Mouse (Mus musculus) adrenal gland, adult 2 months (tissue): Measurements from ENCODE around the gene Crim1. TPM values are rescaled to one million over a fixed set of nuclear protein-coding genes. Genes with fewer than 3 reads are reported as not detected.

ENCODE experiments used
- DNase-seq: peaks from one replicate; pipeline ENCODE4 v3.0.0; 2021
- polyA plus RNA-seq: library from polyadenylated mRNA; depleted of rRNA; stranded (reverse); fragments of >200 nt; gene quantifications from 2 replicates; pipeline ENCODE4 v1.2.3, GENCODE M21; 2012
- total RNA-seq, 2 experiments: library from RNA; stranded (reverse); gene quantifications; 2 replicates each; pipeline ENCODE4 v1.2.3; 2021

Crim1 gene
- total and polyA plus RNA-seq, 3 experiments: 18.8 to 32.5 (median 30.8) TPM

DNA sequence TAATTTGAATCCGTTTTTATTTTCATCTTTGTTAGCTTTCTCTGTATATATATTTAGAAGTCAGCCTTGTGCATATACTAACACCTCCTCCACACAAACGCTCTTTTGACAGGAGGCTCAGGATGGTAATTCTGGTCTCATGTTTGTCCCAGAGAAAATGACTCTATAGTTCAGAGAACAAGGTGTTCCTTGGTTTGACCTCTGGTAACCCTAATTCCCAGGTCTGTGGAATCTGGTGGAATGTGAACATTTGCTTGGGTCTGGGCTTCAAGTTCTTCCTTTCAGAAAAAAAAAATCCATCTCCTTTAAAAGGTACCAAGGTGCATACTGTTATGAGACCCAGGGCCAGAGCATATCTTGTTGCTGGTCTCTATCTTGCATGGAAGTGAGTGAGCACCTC is 9.6 kb downstream of the Crim1 start:
- DNase-seq: no peak

DNA sequence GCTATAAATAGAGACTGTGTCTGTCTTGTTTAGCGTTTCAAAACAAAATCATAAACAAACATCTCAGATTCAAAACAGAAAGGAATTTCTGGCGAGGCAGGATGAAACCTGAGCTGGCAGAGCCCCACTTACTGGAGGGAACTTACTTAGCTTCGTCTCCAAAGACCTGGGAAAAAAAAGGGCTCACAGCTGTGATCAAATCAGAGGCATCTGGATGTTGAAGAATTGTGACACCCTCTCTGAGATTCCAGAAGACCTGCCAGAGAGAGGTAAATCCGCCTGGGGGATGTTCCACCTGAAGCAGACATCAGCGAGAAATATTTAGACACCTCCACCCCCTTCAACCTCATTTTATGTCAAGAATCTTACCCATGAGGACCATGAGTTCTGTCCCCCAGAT is 11.8 kb downstream of the Crim1 start:
- no peak for DNase-seq

DNA sequence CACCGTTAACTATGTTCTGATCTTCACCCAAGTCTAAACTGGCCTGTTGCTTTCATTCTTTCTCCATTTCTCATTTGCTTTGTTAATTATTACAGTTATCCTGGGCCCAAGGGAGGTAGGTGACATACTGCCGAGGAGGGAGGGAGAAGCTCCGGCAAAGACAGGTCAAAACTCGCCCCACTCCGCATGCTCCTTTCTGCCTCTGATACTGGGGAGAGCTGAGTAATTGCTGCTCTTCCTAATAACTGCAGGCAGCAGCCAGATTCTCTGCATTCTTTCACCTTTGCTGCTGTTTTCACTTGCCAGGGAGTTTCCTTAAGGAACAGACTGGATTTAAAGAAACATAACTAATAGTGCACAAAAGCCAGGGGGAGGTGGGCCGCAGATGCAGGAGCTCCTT is 13.1 kb downstream of the Crim1 start:
- no peak for DNase-seq

DNA sequence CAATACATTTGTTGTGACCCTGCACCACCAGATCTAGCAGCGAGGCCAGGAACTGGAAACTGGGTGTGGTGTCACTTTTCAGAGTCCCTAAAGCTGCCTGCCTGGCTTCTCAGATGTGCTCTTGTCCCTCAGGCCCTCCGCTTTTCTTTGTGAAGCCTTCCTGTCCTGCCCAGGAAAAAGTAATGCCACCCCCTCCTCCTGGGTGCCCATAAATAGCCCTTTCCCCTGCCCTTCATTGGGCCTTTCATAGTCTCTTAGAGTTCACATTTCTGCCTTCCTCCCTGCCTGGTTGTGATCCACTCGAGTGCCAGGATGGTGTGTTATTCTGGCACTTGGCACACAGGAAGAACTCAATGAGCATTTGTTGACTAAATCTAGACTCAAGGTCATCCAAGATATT is 16.5 kb downstream of the Crim1 start:
- peak; percentile 53 for DNase-seq

DNA sequence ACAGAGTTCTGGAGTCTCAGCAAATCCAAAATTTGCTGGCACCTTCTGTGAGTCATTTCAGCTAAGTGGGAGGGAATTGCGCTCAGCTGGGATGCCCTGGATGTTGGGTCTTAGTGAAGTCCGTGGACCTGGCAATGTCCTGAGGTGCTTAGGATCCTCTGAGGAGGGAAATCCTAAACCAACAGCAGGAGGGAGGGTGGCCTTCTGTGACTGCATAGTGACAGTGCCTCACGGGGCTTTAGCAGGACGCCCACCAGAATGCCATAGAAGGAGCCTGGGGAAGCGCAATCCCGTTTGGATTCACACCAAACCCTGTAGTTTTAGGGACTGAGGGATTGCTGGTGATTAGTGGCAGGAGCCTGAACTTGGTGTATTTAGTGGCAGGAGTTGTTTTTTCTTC is 17.4 kb downstream of the Crim1 start:
- DNase-seq: no peak

DNA sequence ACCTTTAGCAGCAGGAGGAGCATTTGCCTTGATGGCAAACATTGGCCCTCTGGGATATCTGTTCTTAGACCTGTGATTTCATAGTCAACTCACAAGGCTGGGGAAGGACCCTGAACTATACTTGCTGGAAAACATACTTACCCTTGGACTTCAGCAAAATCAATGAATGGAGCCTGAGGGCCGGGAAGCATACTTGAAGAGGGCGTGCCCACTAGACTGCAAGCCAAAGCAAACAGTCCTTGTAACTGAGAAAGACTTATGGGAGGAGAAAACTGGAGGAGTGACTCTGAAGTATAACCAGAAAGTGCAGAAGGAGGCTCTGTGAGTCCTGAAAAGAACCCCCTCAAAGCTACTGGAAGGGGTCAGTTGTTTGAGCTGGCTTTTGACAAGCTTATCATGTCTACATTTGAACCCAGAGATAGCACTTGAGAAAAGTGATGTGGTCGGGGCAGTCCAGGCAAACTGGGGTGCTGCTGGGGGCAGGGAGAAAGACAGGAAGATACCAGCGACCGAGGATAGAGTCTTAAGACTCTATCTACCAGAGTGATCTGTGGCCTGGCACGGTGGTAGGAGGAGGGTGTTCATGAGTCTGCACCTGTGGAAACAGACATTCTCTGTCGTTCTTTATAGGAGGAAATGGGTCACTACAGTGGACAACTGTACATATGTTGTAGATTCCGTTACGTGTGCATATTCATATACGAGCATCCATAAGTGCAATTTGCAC is 18.6 kb downstream of the Crim1 start:
- no peak for DNase-seq

DNA sequence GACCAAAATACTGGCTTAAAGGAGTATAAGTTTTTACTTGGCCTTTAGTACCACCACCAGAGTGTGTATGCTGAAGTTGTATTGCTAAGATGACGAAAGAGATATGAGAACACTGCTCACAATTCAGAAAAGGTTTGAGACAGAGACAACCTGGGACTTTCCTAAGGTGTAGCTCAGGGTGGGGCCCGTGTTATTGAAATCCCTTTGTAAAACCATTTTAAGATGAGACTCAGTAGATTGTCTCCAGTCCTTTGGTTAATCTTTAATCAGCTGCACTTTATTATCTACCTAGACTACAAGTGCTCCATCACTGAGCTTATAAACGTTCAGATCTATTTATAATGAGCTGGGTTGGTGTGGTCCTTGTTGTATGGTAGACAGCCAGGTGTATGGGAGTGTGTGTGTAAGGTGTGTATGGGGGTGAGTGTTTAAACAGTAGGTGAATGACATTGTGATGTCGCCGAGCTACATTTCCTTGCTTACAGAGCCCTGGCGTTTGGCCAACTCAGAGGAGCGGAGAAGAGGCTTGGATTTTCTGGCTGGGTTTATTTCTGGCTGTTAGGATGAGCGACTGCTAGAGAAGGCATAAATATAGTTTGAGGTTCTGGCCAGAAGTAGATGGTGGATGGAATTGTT is 21.1 kb downstream of the Crim1 start:
- DNase-seq: no peak

DNA sequence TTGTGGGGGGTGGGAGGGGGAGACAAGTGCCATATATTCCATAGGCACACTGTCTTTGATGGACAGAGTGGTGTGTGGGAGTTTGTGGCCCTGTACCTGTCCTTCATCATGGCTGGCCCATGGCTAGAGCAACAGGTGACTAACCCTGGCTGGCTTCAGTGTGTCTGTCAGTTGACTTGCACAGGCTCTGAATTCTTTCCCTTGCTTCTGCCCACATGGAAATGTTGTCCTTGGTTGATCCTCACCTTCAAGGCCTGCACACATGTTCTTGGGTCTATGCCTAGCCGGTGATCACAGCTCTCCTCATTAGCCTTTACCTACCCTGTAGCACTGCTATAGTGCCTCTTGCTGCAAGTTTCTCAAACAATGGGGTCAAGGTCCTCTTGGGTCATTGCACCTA is 21.8 kb downstream of the Crim1 start:
- no peak for DNase-seq

DNA sequence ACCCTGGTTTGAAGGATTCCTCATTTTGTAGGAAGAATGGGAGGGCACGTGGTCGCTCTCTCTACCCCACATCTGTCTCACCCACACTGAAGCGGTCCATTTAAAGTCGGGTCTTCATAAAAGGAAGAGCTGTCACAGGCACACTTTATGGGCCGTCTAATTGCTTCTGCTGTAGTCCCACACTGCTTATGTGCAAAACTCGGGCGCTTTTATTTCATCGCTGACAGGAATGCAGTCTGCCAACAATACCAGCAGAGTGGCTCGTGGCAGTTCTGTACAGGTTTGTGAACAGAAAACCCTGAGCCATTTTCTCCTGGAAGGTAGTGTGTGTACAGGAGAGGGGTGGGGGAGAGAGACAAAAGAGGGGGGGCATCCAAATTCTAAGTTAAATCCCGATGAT is 23.9 kb downstream of the Crim1 start:
- no peak for DNase-seq

DNA sequence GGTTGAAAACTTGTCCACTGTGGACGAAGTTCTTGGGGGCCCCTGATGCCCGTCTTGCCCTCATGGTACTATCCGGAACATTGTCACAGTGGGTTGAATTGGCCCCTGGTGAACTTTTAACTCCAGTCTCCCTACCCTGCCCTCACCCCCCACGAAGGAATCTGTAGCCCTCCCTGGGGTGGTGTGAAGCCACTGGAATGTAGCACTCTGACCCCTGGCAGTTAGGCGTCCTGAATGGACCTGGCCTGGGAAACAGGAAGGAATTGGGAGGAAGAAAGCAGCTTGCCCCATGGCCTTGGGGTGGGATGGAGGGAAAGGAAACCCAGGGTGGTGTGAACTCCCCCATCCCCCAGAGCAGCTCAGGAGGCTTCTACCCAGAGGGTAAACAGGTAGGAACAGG is 25.5 kb downstream of the Crim1 start:
- DNase-seq: no peak

DNA sequence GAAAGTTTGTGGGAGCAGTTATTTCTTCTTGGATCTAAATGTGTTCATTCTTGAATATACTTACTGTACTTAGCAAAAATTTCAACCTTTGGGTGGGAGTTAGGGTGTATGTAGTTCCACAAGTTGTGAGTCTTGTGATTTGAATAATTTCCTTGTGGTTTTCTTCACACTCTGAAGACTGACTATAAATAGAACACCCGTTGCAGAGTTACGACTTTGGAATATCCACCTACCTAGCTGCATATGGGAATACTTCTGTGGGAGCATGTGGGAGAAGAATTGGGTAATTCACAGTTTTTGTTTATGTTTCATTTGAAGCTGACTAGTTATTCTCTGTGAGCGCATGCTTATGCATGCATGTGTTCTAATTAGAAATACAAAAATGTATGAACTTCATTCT is 27.2 kb downstream of the Crim1 start:
- DNase-seq: no peak

DNA sequence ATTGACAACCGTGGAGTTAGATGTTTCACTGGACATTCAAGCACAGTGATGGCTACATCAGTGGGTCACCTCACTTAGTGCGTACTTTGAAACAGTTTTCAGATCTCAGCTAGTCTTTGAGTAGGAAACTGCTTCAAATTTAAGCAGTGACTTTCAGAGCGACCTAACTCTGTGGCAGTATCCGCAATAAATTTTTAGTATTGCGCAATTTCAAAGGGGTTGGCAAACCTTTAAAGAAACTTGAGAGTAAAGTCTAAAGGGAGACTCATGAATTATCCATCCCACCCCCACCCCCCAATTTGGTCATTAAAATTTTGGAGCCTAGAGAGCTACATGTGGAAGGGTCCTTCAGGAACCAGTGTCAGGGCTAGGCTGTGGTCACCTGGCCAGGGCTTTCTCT is 31.5 kb downstream of the Crim1 start:
- no peak for DNase-seq

DNA sequence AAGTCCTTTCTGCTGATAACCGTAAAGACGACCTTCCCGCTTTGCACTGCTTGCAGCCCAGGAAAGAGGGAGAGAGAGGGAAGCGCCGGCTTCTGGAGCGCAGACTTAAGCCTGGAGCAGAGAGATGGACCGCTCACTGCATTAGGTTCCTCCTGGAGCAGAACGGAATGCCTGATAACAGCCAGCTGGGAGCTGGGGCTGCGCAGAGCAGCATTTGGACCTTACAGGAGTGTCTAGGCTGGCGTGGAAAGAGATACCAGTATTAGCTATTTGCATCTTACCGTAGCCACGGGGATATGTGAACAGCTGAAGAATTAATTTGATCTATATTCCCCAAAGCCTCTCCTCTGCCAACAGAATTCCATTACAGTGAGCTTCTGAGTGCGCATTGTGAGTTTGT is 32.7 kb downstream of the Crim1 start:
- no peak for DNase-seq

DNA sequence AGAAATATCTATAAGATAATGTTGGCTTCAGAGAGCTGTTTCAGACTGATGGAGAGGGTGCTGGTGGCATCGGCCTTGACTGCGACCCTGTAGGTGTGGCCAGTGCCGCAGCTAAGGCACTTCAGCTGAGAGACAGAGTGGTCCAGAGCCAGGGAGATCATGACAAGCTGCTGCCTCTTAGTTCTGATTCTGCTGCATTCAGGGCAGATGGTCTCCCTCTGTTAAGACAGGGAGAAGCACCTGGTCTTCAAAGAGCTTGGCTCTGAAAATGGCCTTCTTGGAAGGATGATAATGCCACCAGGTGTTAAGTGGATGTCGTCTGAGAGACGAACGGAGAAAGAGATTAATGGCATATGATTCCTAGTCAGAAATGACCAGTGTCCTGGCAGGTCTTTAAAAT is 33.8 kb downstream of the Crim1 start:
- no peak for DNase-seq

DNA sequence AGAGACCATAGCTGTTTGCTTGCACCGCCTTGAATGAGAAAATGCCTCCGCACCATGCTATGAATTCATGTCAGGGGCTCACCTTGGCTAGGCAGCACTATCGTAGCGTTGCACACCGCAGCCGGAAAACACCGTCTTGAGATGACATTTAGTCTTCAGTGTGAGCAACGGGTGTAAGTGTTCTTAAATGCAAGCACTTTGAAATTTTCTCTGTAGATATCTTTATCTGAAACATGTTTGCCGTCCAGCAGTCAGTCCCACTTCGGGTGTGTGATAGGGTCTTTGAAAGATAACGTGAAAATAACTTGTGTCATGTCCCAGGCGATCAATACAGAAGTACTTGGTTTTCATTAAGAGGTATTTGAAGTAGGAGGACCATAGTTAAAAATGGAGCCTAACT is 36.1 kb downstream of the Crim1 start:
- no peak for DNase-seq

DNA sequence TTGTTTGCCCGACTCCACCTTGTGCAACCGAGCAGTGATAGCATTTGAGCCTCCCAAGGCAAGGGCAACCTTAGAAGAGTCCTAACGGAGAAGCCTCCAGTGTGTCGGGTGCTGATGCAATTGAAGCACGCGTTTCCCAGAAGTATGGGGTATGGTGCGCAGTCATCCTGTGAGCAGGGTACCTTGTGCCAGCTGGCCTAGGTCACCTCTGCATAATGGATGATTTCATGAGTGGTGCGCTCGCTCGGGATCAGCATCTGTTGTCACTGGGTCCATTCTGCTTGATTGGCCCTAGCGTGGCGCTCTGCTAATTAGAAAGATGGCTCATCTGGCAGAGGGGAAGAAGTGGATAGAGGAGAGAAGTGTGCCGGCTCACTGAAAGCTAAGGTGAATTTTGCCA is 37.9 kb downstream of the Crim1 start:
- DNase-seq: no peak

DNA sequence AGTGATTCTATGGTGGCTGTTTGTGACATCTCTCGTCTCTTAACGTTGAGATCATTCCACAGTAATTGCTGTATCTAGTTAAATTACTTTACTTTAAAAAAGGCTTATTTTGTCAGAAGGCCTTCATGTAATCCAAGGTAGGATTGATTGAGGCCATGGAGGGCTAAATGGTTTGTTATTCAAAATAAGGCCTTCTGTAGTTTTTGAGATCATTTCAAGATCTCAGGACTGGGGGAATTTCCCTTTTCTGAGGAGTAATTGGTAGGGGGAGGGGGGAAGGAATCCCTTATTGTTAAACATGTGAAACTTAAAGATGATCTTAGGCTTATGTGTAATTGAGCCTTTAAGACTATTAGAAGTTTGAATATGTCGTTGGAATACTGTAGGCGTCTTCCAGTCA is 40.1 kb downstream of the Crim1 start:
- DNase-seq: no peak

DNA sequence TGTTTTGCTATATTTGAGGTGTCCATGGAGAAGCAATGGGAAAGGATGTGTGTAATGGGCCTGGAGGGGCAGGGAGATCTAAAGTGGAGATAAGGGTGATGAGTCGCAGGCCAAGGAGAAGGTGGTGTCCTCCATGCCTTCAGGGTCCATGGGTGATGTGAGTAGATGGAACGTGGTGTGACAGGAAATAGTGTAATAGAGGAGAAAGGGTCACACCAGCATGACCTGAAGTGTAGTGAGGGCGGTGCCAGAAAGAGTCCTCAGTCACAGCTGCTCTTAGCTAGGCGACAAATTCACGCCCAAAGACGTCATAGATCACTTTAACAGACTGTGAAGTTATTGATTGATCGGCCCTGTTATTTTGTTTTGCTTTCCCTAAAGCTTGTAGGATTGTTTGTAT is 41.2 kb downstream of the Crim1 start:
- no peak for DNase-seq

DNA sequence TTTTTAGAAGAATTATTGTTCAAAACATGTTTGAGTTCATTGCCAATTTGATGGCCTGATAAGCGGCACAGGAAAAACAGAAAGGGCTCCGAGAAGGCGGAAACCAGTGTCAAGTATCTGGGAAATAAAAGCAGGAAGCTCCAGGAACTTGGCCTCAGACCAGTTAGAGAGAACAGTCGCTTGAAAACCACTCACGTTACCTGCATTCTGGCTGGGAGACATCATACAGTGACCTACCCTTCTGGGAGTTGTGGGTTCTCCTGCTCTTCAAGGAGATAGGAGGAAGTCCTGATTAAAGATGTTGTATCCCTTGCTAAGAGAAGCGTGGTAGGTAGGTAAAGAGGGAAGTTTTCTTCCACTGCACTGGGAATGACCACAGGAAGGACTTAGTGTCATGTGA is 44.7 kb downstream of the Crim1 start:
- no peak for DNase-seq

DNA sequence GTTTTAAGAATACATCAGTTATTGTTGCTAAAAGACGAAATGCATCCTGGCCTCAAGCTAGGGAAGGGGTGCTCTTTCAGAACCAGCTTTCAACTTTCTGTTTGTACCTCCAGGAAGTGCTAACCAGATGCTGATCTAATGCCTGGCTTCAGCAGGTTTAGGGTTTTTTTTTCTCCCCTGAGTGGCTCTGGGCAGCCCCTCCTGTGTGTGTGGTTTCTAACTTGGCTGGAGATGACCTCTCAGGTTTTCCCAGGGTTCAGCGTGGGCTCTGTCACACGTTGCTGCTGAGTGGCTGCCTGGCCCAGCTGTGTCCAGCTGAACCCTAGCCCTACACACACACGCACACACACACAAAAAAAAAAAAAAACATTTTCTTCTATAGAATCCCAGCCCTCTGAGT is 45.4 kb downstream of the Crim1 start:
- no peak for DNase-seq

DNA sequence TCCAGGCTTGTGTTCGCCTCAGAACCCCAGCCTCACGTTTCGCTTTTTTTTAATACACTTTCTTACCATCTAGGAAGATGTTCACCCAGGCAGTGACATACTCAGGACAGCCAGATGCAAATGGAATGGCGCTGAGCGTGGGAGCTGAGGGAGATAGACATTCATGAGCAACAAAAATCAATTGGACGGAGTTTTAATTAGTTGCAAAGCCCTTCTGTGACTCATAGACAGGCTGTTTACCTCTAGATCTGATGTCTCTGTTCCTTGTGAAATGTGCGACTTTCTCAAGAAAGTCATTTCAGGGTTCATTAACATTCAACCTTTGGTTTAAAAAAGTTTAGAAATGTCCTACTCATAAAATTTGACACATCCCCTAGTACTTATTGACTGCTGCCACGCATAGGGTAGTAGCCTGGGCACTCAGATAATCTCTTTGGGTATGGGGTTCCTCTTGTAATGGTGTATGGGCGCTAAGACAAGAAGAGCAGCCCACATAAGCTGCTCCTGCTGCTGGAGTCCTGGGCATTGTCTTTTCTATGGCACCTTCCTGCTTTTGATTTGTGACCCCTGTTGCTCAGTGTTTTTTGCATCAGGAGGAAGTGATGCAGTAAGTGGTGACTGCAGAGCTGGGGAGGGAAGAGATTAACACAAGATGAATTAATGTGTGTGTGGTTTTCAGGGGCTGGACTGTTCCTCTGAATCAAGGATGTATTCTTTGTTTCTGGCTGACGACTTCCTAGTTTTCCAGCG is 46.8 kb downstream of the Crim1 start:
- DNase-seq: no peak

DNA sequence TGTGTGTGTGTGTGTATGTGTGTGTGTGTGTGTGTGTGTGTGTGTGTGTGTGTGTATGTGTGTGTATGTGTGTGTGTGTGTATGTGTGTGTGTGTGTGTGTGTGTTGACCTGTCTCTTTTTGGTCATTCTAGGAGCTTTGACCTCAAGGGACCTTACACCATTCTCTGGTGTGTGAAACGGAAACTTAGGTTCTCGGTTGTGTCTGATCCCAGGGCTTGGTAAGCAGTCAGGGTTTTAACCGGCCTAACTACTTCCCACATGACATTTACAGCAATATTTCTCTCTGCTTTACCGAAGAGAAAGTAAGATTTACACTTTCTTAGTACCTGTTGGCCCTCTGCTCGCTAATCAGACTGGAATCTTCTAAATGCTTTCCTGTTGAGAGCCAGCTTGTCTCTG is 48.1 kb downstream of the Crim1 start:
- DNase-seq: no peak

DNA sequence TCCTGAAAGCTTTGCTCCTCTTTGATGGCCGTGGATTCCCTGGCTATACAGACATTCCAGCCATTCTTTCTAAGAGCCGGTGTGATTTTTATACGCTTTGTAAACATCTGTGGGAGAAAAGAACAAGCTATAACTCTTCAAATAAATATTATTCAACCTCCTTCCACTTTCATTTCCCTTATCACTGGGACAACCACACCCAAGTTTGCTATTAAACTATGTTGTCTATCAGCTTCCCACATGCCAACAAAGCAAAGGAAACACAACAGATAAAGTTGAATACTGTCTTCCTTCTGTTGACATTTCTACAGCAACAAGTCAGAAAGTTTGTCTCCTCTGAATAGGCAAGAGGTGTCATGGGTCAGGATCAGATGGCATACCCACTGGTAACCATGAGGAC is 48.9 kb downstream of the Crim1 start:
- no peak for DNase-seq
